Mouse (Mus musculus) ES-Bruce4 (cell line): ENCODE data around the gene Stat3.

Experiments
- CTCF ChIP-seq: IDR thresholded peaks from one replicate; pipeline ENCODE4 v1.8.1; 2011; ENCODE audit warnings: low read depth, low read length
- EP300 ChIP-seq: IDR thresholded peaks from 2 replicates; pipeline ENCODE4 v1.6.1; 2011; ENCODE audit warnings: low read depth, low read length; ENCODE audit not compliant: insufficient read depth
- POLR2A ChIP-seq: IDR thresholded peaks from one replicate; pipeline ENCODE4 v1.8.1; 2011; ENCODE audit warnings: low read length; ENCODE audit not compliant: insufficient read depth

DNA sequence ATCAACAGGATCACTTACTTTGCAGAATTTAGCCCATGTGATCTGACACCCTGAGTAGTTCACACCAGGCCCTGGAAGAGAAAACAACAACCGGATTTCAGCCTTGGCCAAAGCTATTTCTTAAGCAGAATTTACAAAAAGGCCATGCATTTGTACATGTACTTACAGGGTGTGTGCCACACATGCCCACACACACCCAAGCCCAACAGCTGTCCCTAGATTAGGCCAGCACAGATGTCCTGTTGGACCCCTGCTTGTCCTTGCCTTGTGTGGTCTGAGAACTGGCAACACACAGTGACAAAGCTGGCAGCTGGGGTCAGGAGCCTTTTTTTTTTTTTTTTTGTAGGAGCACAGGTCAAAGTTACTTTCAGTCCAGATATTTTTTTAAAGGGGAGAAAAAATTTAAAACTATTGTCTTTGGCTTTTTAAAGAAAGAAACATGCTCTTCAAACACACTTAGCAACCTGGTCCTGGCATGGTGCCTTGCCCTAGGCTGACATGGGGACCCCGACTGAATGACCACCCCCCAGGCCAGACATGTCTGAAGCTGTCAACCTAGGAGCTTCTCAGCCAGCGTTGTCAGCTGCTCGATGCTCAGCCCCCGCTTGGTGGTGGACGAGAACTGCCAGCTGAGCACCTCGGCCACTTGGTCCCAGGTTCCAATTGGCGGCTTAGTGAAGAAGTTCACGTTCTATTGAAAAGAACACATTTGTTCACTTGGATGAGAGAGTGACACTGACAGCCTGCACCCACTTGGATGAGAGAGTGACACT lies 45.0 kb downstream of the Stat3 start:
- no peak for TF ChIP-seq POLR2A
- TF ChIP-seq CTCF, result no peak
- TF ChIP-seq EP300, result no peak
